Mouse (Mus musculus): Measurements from ENCODE around the gene Ctla4.

The Ctla4 gene

DNA sequence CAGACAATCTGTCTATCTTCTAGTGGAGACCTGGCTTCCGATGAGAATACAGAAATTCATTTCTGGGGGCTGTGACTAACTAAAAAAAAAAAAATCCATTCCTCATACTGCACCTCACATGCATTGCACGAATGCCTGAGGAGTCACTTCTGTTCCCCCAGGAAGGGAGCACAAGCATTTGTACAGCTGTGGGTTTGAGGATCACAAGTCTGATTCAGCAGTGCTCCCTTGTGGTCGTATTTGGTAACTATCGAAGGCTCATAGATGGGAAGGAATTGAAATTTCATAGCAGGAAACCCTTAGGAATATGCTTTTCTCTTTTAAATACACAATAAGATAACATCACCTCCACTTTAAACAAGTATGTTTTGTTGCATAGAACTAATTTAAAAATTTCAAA, 74.3 kb downstream of the Ctla4 start:
- DNase-seq (ENCODE audit: low read depth, low spot score), result no peak

DNA sequence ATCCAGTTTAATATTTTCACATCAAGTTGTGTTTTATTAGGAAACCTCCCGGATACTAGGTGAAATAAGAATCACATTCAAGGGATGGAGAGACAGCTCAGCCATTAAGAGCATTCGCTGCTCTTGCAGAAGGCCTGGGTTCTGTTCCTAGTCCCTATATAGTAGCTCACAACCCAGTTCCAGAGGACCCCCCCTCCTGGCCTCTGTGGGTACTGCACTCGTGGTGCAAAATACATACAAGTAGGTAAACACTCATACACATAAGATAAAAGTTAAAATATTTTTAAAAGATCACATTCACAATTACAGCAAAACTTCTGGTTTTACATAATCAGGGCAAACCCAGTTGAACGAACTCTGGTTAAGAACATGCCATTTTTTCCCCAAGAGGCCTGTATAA, 75.3 kb downstream of the Ctla4 start:
- no peak for DNase-seq (ENCODE audit: low read depth, low spot score)
